Mouse (Mus musculus): ENCODE results near the gene 4933411K16Rik. TPM values are rescaled to one million over a fixed set of nuclear protein-coding genes. Genes with fewer than 3 reads are reported as not detected.

4933411K16Rik gene
- polyA plus RNA-seq, 1 experiment from 2014 or later, result not detected

DNA sequence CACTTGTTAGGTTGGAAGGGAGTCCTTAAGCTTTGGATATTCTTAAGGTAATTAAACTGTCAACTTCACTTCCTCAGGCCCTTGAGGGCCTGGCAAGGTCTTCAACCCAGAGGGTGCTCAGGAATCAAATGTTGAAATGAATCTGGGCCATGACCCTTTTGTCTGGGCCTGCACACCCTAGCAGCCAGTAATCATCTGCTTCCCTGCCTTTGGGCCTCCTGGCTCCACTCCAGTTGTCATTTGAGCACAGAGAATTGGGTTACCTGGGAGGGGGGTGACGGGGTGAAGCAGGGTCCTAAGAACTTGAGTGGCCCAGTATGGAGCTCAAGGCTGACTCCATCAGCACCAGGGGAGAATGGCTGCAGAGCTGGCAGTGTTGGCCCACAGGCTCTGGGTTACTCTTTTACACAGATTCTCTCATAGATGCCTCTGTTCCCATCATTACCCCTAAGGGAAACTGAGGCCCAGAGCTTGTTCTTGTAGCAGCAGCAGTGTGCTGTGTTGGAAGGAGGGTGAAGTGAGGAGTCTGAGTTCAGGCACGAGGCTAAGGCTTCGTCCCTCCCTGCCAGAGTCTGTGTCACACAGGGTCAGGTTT is 37.7 kb upstream of the 4933411K16Rik start:
- Histone ChIP-seq H3K27ac (ENCODE audit: low read depth) (no peak overlapping the region), H3K9me3 (ENCODE audit: low read depth, low read length) (no peaks in the 10 kb centered on the region), H3K4me3 (ENCODE audit: low read depth, low read length) (no peak overlapping the region), H3K9ac (no peak overlapping the region), H3K4me1 (ENCODE audit: insufficient read depth) (peaks cover 3% of the 10 kb centered on the region; the same call in 1 of the 2 replicates), H3K36me3 (ENCODE audit: insufficient read depth) (no peaks in the 10 kb centered on the region), H3K27me3 (ENCODE audit: insufficient read depth, low read length) (no peaks in the 10 kb centered on the region), H3K4me2 (no peak overlapping the region)
- no peak for TF ChIP-seq CTCF (IDR thresholded peaks at IDR 0.05; ENCODE audit: low read depth)
- DNase-seq, result no peak
- WGBS, result 84% methylated on average over 3 of the region's 3 CpGs
- ATAC-seq (ENCODE audit: insufficient read depth), result no peak

DNA sequence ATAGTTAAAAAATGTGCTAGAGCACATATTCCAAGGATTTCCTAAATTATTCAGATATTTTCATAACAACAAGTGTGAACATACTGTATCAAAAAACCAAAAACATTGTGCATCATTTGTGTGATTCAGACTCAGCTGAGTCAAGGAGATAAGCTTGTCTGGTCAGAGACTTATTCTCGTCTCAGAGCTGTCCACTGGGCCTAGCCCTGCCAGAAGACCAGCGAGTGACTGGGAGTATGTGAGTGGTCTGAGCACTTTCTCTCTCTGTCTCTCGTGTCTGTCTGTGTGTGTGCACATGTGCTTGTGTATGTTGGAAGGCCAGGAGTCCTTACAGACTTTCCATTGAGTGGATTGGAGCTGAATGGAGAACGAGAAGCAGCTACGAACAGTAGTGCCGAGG is 37.0 kb upstream of the 4933411K16Rik start:
- H3K4me3 ChIP-seq (ENCODE audit: low read depth, low read length), result no peak overlapping the region
- no peaks in the 10 kb centered on the region for H3K27me3 ChIP-seq (ENCODE audit: insufficient read depth, low read length)
- WGBS, result 73% methylated on average over 6 of the region's 6 CpGs
- TF ChIP-seq CTCF (IDR thresholded peaks at IDR 0.05; ENCODE audit: low read depth), result no peak
- H3K4me2 ChIP-seq, result no peak overlapping the region
- no peaks in the 10 kb centered on the region for H3K36me3 ChIP-seq (ENCODE audit: insufficient read depth)
- H3K4me1 ChIP-seq (ENCODE audit: insufficient read depth), result peaks cover 3% of the 10 kb centered on the region; the same call in 1 of the 2 replicates
- no peak for ATAC-seq (ENCODE audit: insufficient read depth)
- DNase-seq, result no peak
- H3K27ac ChIP-seq (ENCODE audit: low read depth), result no peak overlapping the region
- no peaks in the 10 kb centered on the region for H3K9me3 ChIP-seq (ENCODE audit: low read depth, low read length)
- H3K9ac ChIP-seq, result no peak overlapping the region

DNA sequence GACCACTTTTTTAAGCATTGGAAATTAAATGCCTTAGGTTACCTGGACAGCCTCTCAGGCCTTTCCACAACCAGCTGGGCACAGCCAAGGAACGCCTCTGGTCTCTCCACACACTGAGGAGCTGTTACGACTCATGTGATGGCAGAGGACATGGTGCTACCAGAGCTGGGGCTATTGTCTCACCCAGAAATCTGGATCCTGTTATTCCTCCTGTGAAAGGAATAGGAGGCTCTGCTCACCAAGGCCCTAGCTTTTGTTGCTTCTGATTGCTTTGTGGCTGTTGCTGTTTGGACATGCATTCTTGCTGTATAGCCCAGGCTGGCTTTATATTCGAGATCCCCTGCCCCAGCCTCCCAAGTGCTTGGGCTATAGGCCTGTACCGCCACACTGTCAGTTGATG is 35.8 kb upstream of the 4933411K16Rik start:
- Histone ChIP-seq H3K27ac (ENCODE audit: low read depth) (no peak overlapping the region), H3K27me3 (ENCODE audit: insufficient read depth, low read length) (no peaks in the 10 kb centered on the region), H3K9me3 (ENCODE audit: low read depth, low read length) (no peaks in the 10 kb centered on the region), H3K4me3 (ENCODE audit: low read depth, low read length) (no peak overlapping the region), H3K9ac (no peak overlapping the region), H3K4me2 (no peak overlapping the region), H3K36me3 (ENCODE audit: insufficient read depth) (no peaks in the 10 kb centered on the region), H3K4me1 (ENCODE audit: insufficient read depth) (peaks cover 3% of the 10 kb centered on the region; the same call in 1 of the 2 replicates)
- 79% methylated on average over 4 of the region's 4 CpGs for WGBS
- DNase-seq, result no peak
- ATAC-seq (ENCODE audit: insufficient read depth), result no peak
- TF ChIP-seq CTCF (IDR thresholded peaks at IDR 0.05; ENCODE audit: low read depth), result no peak

DNA sequence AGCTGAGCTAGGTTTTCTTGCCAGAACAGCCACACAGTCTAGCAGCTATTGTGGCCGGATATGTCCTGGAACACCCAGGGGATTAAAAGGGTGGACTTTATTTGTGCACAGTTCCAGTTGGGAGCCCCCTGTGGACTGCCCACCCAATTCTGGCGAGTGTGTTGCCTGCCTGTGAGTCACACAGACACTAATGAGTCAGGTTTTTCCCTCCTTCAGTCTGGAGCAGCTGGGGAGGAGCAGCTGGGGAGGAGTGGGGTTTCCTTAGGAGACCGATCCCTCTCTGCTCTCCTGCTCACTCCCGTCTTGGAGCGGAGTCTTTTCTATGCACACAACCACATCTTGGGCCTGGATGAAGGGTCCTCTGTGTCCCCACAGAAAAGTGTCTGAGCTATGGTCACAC is 35.2 kb upstream of the 4933411K16Rik start:
- DNase-seq (no peak), ATAC-seq (ENCODE audit: insufficient read depth) (no peak)
- Histone ChIP-seq H3K9me3 (ENCODE audit: low read depth, low read length) (no peaks in the 10 kb centered on the region), H3K9ac (no peak overlapping the region; the same call in 1 of the 2 replicates), H3K27ac (ENCODE audit: low read depth) (peak overlapping the region; percentile 74; the same call in 1 of the 2 replicates), H3K4me1 (ENCODE audit: insufficient read depth) (peaks cover 3% of the 10 kb centered on the region; the same call in 1 of the 2 replicates), H3K27me3 (ENCODE audit: insufficient read depth, low read length) (no peaks in the 10 kb centered on the region), H3K4me2 (no peak overlapping the region), H3K36me3 (ENCODE audit: insufficient read depth) (no peaks in the 10 kb centered on the region), H3K4me3 (ENCODE audit: low read depth, low read length) (no peak overlapping the region)
- no peak for TF ChIP-seq CTCF (IDR thresholded peaks at IDR 0.05; ENCODE audit: low read depth)
- 59% methylated on average over 5 of the region's 5 CpGs for whole genome bisulfite sequencing

DNA sequence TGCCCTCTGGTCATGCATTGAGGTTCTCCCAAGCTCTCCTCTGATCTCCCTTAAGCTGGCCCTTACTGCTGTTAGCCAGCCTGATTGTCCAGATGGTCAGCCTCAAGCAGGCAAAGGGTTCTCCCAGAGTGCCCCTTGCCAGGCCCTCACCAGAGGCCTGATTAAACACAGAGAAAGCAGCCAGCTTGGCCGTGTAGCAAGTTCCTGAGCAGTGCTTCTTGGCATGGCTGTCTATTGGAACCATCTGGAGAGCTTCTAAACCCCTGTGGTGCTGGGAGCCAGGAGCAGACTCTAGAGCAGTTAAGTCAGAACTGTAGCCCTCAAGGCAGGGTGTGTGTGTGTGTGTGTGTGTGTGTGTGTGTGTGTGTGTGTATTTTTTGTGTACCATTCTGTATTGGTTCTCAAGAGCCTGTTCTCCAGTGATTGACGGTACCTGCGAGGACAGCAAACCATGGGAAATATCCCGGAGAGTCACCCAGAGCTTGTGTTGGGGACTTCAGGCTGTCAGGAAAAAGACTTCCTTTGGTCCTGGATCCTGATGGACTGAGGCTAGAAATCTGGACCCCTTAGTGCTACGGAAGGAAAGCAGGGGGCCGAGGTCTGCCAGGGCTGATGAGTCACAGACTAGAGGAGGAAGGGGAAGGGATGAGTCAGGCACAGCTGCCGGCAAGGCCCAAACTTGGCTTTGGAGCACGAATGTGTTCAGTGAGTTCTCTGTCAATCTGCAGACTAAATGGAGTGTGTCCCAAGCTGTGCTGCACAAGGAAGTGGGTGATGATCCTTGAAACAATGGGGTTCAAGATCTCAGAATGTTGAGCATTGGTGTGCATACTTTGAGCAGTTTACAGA is 34.4 kb upstream of the 4933411K16Rik start:
- Histone ChIP-seq H3K9me3 (ENCODE audit: low read depth, low read length) (no peaks in the 10 kb centered on the region), H3K27ac (ENCODE audit: low read depth) (peak overlapping the region; percentile 74), H3K4me1 (ENCODE audit: insufficient read depth) (peaks cover 3% of the 10 kb centered on the region; the same call in 1 of the 2 replicates), H3K36me3 (ENCODE audit: insufficient read depth) (no peaks in the 10 kb centered on the region), H3K4me3 (ENCODE audit: low read depth, low read length) (no peak overlapping the region), H3K4me2 (no peak overlapping the region), H3K9ac (no peak overlapping the region; the same call in 1 of the 2 replicates), H3K27me3 (ENCODE audit: insufficient read depth, low read length) (no peaks in the 10 kb centered on the region)
- WGBS, result 51% methylated on average over 8 of the region's 8 CpGs
- TF ChIP-seq CTCF (IDR thresholded peaks at IDR 0.05; ENCODE audit: low read depth), result no peak
- ATAC-seq (ENCODE audit: insufficient read depth) (peak; percentile 53), DNase-seq (peak; percentile 61)

DNA sequence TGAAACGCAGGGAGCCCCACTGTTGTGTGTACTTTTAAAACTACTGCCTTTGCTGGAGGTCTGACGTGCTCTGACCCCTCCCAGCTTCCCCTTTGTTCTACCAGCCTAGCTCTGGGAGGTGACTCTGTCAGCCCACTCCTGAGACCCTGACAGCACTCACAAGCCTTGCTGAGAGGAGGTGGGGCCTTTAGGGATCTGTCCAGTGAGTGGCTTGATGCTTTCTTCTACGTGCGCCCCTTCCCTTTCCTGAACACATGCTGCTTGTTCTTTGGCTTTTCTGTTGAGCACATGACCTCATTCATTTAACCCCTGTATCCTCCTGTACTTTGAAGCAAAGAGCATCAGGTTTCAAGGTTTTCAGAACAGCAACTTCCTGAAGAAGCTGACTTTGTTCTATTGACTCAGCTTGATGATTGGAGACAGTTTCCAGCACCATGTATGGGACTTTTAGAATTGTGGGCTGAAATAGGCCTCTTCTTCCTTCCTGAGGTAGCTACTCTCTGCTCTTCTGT is 33.0 kb upstream of the 4933411K16Rik start:
- ATAC-seq (ENCODE audit: insufficient read depth) (peak; percentile 36; the same call in 1 of the 2 replicates), DNase-seq (peak; percentile 29)
- Histone ChIP-seq H3K4me2 (no peak overlapping the region), H3K4me1 (ENCODE audit: insufficient read depth) (peaks cover 3% of the 10 kb centered on the region; the same call in 1 of the 2 replicates), H3K4me3 (ENCODE audit: low read depth, low read length) (no peak overlapping the region), H3K9me3 (ENCODE audit: low read depth, low read length) (no peaks in the 10 kb centered on the region), H3K36me3 (ENCODE audit: insufficient read depth) (no peaks in the 10 kb centered on the region), H3K9ac (no peak overlapping the region), H3K27ac (ENCODE audit: low read depth) (peak overlapping the region; percentile 74), H3K27me3 (ENCODE audit: insufficient read depth, low read length) (no peaks in the 10 kb centered on the region)
- WGBS, result 28% methylated on average over 4 of the region's 4 CpGs
- no peak for TF ChIP-seq CTCF (IDR thresholded peaks at IDR 0.05; ENCODE audit: low read depth)
